Comparison of ENCODE assay signal across 8 mouse cellular contexts in genomic region chr2:26964724-26965370, GRCm38 (mm10). TPM values are rescaled to one million over a fixed set of nuclear protein-coding genes. Genes with fewer than 3 reads are reported as not detected.
DNase-seq lines count a peak whose midpoint lies in the region; ATAC-seq and TF ChIP-seq lines count a peak whose summit lies in the region.

No protein-coding gene starts in this region.

- peak overlapping the region; percentile 75 for H3K4me2 ChIP-seq in heart, embryonic 11.5 days
- peak overlapping the region; percentile 87 for H3K4me2 ChIP-seq in forebrain, embryonic 11.5 days (ENCODE audit: low read depth, low read length, severe bottlenecking)
- H3K4me2 ChIP-seq in liver, embryonic 15.5 days = peak overlapping the region; percentile 82

- no peaks in the 10 kb centered on the region for H3K27me3 ChIP-seq in heart, embryonic 11.5 days (ENCODE audit: control insufficient read depth, insufficient read depth, low read length)
- H3K27me3 ChIP-seq in E14TG2a.4 (ENCODE audit: insufficient read depth, low read length) = no peaks in the 10 kb centered on the region
- no peaks in the 10 kb centered on the region for H3K27me3 ChIP-seq in forebrain, embryonic 11.5 days (ENCODE audit: control insufficient read depth, insufficient read depth, low read length)
- no peaks in the 10 kb centered on the region for H3K27me3 ChIP-seq in liver, embryonic 15.5 days

- H3K9ac ChIP-seq in heart, embryonic 11.5 days (ENCODE audit: low read depth, low read length) = peak overlapping the region; percentile 90
- peak overlapping the region; percentile 89 for H3K9ac ChIP-seq in forebrain, embryonic 11.5 days (ENCODE audit: low read length)
- peak overlapping the region; percentile 82 for H3K9ac ChIP-seq in liver, embryonic 15.5 days

- TF ChIP-seq CTCF in E14TG2a.4 (conservative IDR thresholded peaks at IDR 0.05; ENCODE audit: low read length) = no peak

- peaks cover 14% of the 10 kb centered on the region for H3K4me1 ChIP-seq in heart, embryonic 11.5 days (ENCODE audit: control insufficient read depth, insufficient read depth, low read length)
- H3K4me1 ChIP-seq in E14TG2a.4 (replicated peaks; ENCODE audit: low read depth, low read length) = peaks cover 39% of the 10 kb centered on the region
- H3K4me1 ChIP-seq in forebrain, embryonic 11.5 days (replicated peaks; ENCODE audit: control insufficient read depth, insufficient read depth, low read length) = 0 out of 2 replicates have a peak, but pooled peaks cover 4% of the 10 kb centered on the region
- peaks cover 31% of the 10 kb centered on the region for H3K4me1 ChIP-seq in liver, embryonic 15.5 days (replicated peaks)

- peaks cover 9% of the 10 kb centered on the region; the same call in 1 of the 2 replicates for H3K36me3 ChIP-seq in heart, embryonic 11.5 days (ENCODE audit: control insufficient read depth, insufficient read depth, low read length)
- H3K36me3 ChIP-seq in E14TG2a.4 (ENCODE audit: insufficient read depth, low read length) = peaks cover 34% of the 10 kb centered on the region
- no peaks in the 10 kb centered on the region; the same call in 1 of the 2 replicates for H3K36me3 ChIP-seq in forebrain, embryonic 11.5 days (ENCODE audit: control insufficient read depth, insufficient read depth, low read length)
- H3K36me3 ChIP-seq in liver, embryonic 15.5 days (replicated peaks) = peaks cover 22% of the 10 kb centered on the region

- peak overlapping the region; percentile 99 for H3K27ac ChIP-seq in heart, embryonic 11.5 days (ENCODE audit: low read depth, low read length)
- H3K27ac ChIP-seq in forebrain, embryonic 11.5 days (ENCODE audit: low read depth, low read length) = peak overlapping the region; percentile 92; the same call in 1 of the 2 replicates
- peak overlapping the region; percentile 96 for H3K27ac ChIP-seq in liver, embryonic 15.5 days (replicated peaks)

- no peak for DNase-seq in heart, postnatal 25 days (ENCODE audit: low spot score)
- no peak for DNase-seq in forebrain, embryonic 11.5 days (ENCODE audit: low spot score)
- DNase-seq in adrenal gland, adult 18-20 months (ENCODE audit: low spot score in 2 of 2) = no peak
- DNase-seq in MN1 (ENCODE audit: low spot score) = no peak
- DNase-seq in urinary bladder, postnatal 25 days (ENCODE audit: low spot score) = no peak

- intact Hi-C loops in heart, postnatal 25 days (cut with DNase I) = loop anchor here (2.0 to 5.0 kb wide), 2 partner anchors 28 to 63 kb away; partner anchors contain the start of gene Surf6

- H3K4me3 ChIP-seq in heart, embryonic 11.5 days (ENCODE audit: low read depth, low read length) = peak overlapping the region; percentile 82
- peak overlapping the region; percentile 93 for H3K4me3 ChIP-seq in E14TG2a.4 (replicated peaks; ENCODE audit: low read length)
- peak overlapping the region; percentile 80 for H3K4me3 ChIP-seq in forebrain, embryonic 11.5 days (ENCODE audit: low read depth, low read length)
- peak overlapping the region; percentile 83 for H3K4me3 ChIP-seq in liver, embryonic 15.5 days (replicated peaks)

- WGBS in heart, embryonic 11.5 days (ENCODE audit: insufficient replicate concordance) = 18% methylated on average over 14 of the region's 14 CpGs
- 18% methylated on average over 14 of the region's 14 CpGs for WGBS in forebrain, embryonic 11.5 days
- 15% methylated on average over 14 of the region's 14 CpGs for WGBS in liver, embryonic 15.5 days (ENCODE audit: insufficient replicate concordance)

- no peaks in the 10 kb centered on the region for H3K9me3 ChIP-seq in heart, embryonic 11.5 days (replicated peaks; ENCODE audit: control insufficient read depth, low read length)
- no peaks in the 10 kb centered on the region for H3K9me3 ChIP-seq in E14TG2a.4 (ENCODE audit: low read length)
- H3K9me3 ChIP-seq in forebrain, embryonic 11.5 days (ENCODE audit: control insufficient read depth, low read length) = no peaks in the 10 kb centered on the region
- no peaks in the 10 kb centered on the region for H3K9me3 ChIP-seq in liver, embryonic 15.5 days (replicated peaks)

- ATAC-seq in heart, embryonic 11.5 days (replicated peaks; ENCODE audit: insufficient number of reproducible peaks, low FRiP score, low TSS enrichment) = no peak
- no peak for ATAC-seq in forebrain, embryonic 11.5 days (replicated peaks; ENCODE audit: low FRiP score)
- peak; percentile 19 for ATAC-seq in liver, embryonic 15.5 days (ENCODE audit: insufficient read depth)

RNA-seq across cellular contexts. Expression of gene Rexo4, which starts 0.7 kb away (rescaled TPM):
- polyA plus RNA-seq in heart, embryonic 11.5 days (2014; fragmentation: Nextera tagmentation; extraction: Ambion mirVana) = 31.0 and 34.2 TPM in 2 replicates
- total RNA-seq in heart, postnatal 25 days (2021) = 10 to 100 TPM; 13.9 to 15.2 TPM
- polyA plus RNA-seq in forebrain, embryonic 11.5 days (2014; fragmentation: Nextera tagmentation; extraction: Ambion mirVana) = 53.9 and 57.1 TPM in 2 replicates
- 19.2 and 19.9 TPM in 2 replicates for polyA plus RNA-seq in liver, embryonic 15.5 days (2015; fragmentation: Nextera tagmentation; extraction: Ambion mirVana)
- 10 to 100 TPM; 38.5 to 41.3 TPM for total RNA-seq in adrenal gland, adult 18-20 months (2021)

RNA-seq across cellular contexts. Expression of gene Adamts13, which starts 8.4 kb away (rescaled TPM):
- 0.07 TPM in 1 of 2 replicates, not detected in the other for polyA plus RNA-seq in heart, embryonic 11.5 days (2014; fragmentation: Nextera tagmentation; extraction: Ambion mirVana)
- not detected for total RNA-seq in heart, postnatal 25 days (2021)
- polyA plus RNA-seq in forebrain, embryonic 11.5 days (2014; fragmentation: Nextera tagmentation; extraction: Ambion mirVana) = 0.08 TPM in 1 of 2 replicates, not detected in the other
- polyA plus RNA-seq in liver, embryonic 15.5 days (2015; fragmentation: Nextera tagmentation; extraction: Ambion mirVana) = 1.6 and 2.0 TPM in 2 replicates
- not detected for total RNA-seq in adrenal gland, adult 18-20 months (2021)

RNA-seq across cellular contexts. Expression of gene Stkld1, which starts 31.0 kb away (rescaled TPM):
- polyA plus RNA-seq in heart, embryonic 11.5 days (2014; fragmentation: Nextera tagmentation; extraction: Ambion mirVana) = 0.10 and 0.14 TPM in 2 replicates
- total RNA-seq in heart, postnatal 25 days (2021) = not detected
- 0.11 TPM in 1 of 2 replicates, not detected in the other for polyA plus RNA-seq in forebrain, embryonic 11.5 days (2014; fragmentation: Nextera tagmentation; extraction: Ambion mirVana)
- polyA plus RNA-seq in liver, embryonic 15.5 days (2015; fragmentation: Nextera tagmentation; extraction: Ambion mirVana) = 0.06 and 0.08 TPM in 2 replicates
- total RNA-seq in adrenal gland, adult 18-20 months (2021) = under 1 TPM; 0.19 to 0.63 TPM

RNA-seq across cellular contexts. Expression of gene Surf4, which starts 31.1 kb away (rescaled TPM):
- 197 and 237 TPM in 2 replicates for polyA plus RNA-seq in heart, embryonic 11.5 days (2014; fragmentation: Nextera tagmentation; extraction: Ambion mirVana)
- 10 to 100 TPM; 82.1 to 85.7 TPM for total RNA-seq in heart, postnatal 25 days (2021)
- polyA plus RNA-seq in forebrain, embryonic 11.5 days (2014; fragmentation: Nextera tagmentation; extraction: Ambion mirVana) = 144 and 152 TPM in 2 replicates
- 118 and 129 TPM in 2 replicates for polyA plus RNA-seq in liver, embryonic 15.5 days (2015; fragmentation: Nextera tagmentation; extraction: Ambion mirVana)
- total RNA-seq in adrenal gland, adult 18-20 months (2021) = 100 to 1,000 TPM; 129 to 195 TPM

RNA-seq across cellular contexts. Expression of gene Cacfd1, which starts 44.9 kb away (rescaled TPM):
- polyA plus RNA-seq in heart, embryonic 11.5 days (2014; fragmentation: Nextera tagmentation; extraction: Ambion mirVana) = 37.4 and 46.4 TPM in 2 replicates
- 10 to 100 TPM; 37.3 to 41.6 TPM for total RNA-seq in heart, postnatal 25 days (2021)
- polyA plus RNA-seq in forebrain, embryonic 11.5 days (2014; fragmentation: Nextera tagmentation; extraction: Ambion mirVana) = 103 and 109 TPM in 2 replicates
- 13.2 and 15.0 TPM in 2 replicates for polyA plus RNA-seq in liver, embryonic 15.5 days (2015; fragmentation: Nextera tagmentation; extraction: Ambion mirVana)
- total RNA-seq in adrenal gland, adult 18-20 months (2021) = 10 to 100 TPM; 46.9 to 62.8 TPM
